Mouse (Mus musculus): ENCODE results near the gene 0610040J01Rik. TPM values are rescaled to one million over a fixed set of nuclear protein-coding genes. Genes with fewer than 3 reads are reported as not detected.

The 0610040J01Rik gene
- polyA plus RNA-seq (2014; fragmentation: Illumina TruSeq; extraction: RNeasy Lipid Tissue Mini Kit (QIAGEN cat#74804); ENCODE audit: low read depth, low replicate concordance) = 2.0 TPM

GRCm38 (mm10) chr5:63811819-63812508 is at the start of gene 0610040J01Rik:
Gene 0610040J01Rik, plus strand, starts transcription at chr5:63812363.

Other genes with a start within 250 kb of the 0610040J01Rik start
- gene Nwd2, start 163.3 kb upstream of the 0610040J01Rik start, polyA plus RNA-seq (2014; fragmentation: Illumina TruSeq; extraction: RNeasy Lipid Tissue Mini Kit (QIAGEN cat#74804); ENCODE audit: low read depth, low replicate concordance) = not detected
- 18.9 TPM for gene Rell1, start 156.5 kb downstream of the 0610040J01Rik start, polyA plus RNA-seq (2014; fragmentation: Illumina TruSeq; extraction: RNeasy Lipid Tissue Mini Kit (QIAGEN cat#74804); ENCODE audit: low read depth, low replicate concordance)